Mouse (Mus musculus) left cerebral cortex, adult 18-20 months (tissue): ENCODE results near the gene Tenm4. TPM values are rescaled to one million over a fixed set of nuclear protein-coding genes. Genes with fewer than 3 reads are reported as not detected.

Source experiments
- DNase-seq, 2 experiments: peaks; one replicate each; pipeline ENCODE4 v3.0.0; 2021 to 2022; ENCODE audit warnings: low spot score in 2 of 2, mixed read lengths in 1 of 2
- total RNA-seq, 2 experiments: library from RNA; stranded (reverse); gene quantifications; 2 replicates each; pipeline ENCODE4 v1.2.3; 2021

The Tenm4 gene
- total RNA-seq, 2 experiments from 2014 or later, result 126 to 135 TPM

DNA sequence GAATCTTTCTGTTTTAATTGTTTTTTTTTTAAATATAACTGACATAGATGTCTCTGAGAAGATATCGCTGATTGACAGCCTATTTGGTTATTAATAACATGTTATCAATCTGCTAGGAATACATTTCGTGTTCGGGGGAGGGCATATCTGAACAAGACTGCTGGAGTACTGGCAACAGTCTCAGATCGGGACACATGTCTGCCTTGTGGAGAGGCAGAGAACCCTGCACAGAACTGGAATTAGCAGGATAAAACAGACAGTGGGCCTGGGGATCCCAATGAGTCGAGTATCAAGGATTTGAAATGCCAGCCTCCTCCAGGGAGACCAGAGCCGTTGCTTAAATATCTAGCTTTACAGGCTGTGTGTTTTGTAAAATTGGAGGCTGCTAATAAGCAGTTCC lies 299.8 kb downstream of the Tenm4 start:
- DNase-seq, result no peak

- DNase-seq, result peak; percentile 84 to 88
Observed at GRCm38 (mm10) chr7:96474560-96475089, 303.6 kb downstream of the Tenm4 start.

DNA sequence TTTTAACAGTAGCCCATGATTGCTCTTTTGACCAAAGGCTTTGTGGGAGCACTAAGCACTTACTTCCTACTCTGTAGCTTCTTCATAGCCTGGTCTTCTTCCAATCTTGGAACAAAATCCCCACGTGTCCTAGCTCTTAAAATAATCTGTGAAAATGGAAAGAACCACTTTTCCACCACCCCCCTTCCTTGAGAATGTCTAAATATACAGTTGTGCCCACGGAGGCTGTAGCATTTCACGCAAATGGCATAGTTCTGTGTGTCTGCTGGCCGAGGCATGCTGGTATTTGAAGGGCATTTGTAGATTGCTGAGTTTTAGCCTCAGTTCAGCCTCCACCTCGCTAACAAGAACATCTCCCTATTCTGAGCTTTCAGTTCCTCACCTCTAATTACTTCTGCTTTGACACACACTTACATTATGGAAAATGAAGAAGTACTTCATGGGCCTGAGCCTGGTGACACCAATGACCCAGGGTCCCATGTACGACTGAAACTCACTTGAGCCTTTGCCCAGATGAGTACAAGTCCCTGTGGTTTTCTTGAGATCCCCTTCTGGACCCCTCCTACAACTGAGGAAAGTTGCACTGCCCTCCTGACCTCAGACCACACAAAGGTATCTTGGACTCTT lies 306.1 kb downstream of the Tenm4 start:
- peak in 1 of 2 experiments; percentile 29 for DNase-seq

- no peak for DNase-seq
Observed at GRCm38 (mm10) chr7:96479139-96479538, 308.1 kb downstream of the Tenm4 start.

DNA sequence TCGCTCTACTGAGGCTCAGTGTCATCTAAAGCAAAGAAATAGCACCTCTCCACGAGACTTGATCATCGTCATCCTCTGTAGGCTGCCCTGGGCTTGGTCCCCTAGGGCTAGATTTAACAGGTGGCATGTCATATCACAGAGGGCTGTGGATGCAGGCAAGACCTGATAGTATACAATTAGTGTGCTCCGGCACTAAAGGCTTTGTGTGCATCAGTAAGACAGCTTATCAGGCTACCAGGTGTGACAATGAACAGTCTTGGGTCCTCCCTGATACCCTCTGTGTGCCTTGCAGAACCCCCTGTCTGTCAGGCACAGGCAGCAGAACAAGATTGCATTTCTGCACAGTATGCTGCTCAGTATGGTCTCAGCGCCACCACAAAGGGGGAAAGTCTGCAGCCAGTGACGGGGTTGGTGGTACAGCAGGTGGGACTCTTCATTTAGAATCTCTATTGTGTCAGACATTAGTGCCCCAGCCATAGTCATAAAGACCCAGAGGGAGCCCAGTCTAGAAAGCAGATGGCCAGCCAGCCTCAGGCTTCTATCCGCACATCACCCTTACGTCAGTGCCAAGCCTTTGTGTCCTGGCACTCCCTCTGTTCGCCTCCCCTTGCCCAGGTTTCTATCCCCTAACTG lies 309.4 kb downstream of the Tenm4 start:
- no peak for DNase-seq

DNA sequence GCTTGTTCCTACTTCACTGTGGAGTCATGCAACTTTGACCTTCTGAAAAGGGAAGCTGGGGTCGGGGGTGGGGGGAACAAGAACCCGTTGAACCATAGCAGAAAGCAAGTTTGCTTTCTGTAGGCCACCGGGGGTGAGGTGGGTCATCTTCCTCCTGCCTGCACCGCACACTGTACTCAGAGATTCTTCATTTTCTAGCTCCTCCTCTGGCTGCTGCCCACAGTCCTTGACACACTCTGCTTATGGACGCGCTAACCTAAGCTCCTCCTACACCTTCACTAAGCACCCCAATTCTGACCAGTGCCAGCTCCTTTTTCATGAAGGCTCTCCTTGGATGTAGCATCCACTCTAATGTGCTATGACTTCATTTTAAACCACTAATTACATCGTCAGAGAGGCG lies 311.9 kb downstream of the Tenm4 start:
- DNase-seq, result no peak

DNA sequence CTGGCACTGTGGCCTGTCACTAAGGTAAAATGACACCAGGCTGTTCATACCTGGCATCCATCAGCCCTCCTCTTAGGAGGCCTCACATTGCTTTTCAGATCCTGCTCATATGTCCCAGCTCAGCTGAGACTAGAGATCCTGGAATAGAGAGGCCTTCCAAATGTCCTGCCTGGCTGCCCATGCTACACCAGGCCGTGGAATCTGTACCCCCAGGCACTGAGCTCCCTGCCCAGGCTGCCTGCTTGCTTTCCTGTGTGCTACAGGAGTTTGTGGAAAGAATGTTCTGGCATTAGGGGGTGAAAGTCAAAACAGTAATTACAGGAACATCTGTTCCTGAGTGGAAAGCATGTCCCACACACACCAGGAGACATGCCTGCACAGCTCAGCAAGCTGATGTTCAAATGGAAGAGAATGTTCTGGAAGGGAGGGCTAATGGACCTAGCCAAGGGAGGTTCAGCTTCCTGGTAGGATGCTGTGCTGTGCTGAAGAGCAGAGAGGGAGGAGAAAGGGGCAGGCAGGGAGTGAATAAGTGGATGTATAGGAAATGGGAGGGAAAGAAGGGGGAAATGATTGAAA lies 313.0 kb downstream of the Tenm4 start:
- DNase-seq, result no peak

- no peak for DNase-seq
Observed at GRCm38 (mm10) chr7:96489348-96490076, 318.5 kb downstream of the Tenm4 start.

DNA sequence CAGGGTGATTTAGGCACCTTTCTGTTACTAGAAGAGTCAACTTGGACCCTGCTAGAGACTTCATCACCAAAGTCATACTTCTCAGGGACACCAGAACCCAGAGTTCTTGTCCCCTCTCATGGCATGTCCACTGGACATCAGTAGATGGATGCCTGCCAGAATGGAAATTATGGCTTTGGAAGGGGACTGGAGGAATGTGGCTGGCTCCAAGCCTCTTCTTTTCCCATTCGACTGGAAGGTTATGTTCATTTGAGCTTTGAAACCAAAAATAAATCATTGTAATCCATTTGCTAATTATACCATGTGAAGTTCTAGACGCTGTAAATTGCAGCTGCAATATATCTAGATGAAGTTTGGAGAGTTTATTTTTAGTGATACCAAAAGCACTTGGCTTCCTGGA lies 320.9 kb downstream of the Tenm4 start:
- DNase-seq, result no peak

DNA sequence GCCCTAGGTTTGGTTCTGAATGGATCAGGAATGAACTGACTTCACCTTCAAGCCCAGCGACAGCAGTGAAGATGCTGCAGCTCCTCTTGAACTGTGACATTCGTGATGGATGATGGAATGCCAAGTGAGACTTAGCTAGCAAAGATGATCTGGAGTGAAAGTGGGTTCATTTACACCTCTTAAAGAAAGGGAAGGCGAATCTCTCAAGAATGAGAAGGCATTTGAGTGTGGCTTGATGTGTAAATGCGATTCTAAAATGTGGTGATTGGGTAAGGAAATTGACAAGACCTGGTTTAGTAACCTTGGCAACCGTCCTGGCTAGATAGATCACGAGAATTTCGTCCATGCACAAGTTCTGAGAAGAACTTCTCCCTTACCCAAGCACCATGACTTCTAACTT lies 321.6 kb downstream of the Tenm4 start:
- no peak for DNase-seq

GRCm38 (mm10) chr7:96494057-96494456 lies 323.0 kb downstream of the Tenm4 start:
- DNase-seq, result peak in 1 of 2 experiments; percentile 29

- DNase-seq, result no peak
Observed at GRCm38 (mm10) chr7:96500108-96500507, 329.1 kb downstream of the Tenm4 start.

DNA sequence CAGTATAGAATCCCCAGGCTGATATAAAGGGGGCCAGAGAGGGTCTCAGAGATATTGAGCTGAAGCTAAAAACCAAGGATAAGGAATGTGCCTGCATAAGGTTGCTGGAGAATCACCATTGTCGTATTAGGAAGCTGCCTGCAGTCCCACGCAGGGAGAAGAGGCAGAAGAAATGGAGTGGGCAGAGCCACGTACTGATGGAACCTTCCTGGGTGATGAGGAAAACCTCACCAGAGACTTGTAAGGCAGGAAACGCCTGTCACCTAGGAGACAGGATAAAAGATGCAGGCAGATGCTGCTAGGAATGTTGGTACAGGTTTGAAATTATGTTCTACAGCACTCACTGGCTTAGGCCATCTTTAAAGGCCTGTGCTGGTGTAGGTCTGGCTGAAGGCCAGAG lies 329.8 kb downstream of the Tenm4 start:
- no peak for DNase-seq

GRCm38 (mm10) chr7:96502321-96502973 lies 331.4 kb downstream of the Tenm4 start:
- DNase-seq, result no peak

GRCm38 (mm10) chr7:96505538-96505937 lies 334.5 kb downstream of the Tenm4 start:
- DNase-seq, result no peak

DNA sequence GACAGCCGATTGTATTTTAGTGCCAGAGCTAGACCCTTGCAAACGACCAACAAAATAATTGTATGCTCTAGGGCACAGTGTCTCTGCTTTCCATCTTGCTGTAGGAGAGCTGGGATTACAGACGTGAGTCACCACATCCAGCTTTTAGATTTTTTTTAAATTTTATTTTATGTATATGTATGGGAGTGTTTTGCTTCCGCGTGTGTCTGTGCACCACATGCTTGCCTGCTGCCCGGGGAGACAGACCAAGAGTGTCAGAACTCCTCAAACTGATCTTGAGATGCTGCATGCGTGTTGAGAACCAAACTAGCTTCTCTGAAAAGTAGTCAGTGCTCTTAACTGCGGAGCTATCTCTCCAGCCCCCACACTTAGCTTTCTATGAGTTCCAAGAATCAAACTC lies 336.0 kb downstream of the Tenm4 start:
- no peak for DNase-seq

- DNase-seq, result no peak
Observed at GRCm38 (mm10) chr7:96510396-96510795, 339.4 kb downstream of the Tenm4 start.

DNA sequence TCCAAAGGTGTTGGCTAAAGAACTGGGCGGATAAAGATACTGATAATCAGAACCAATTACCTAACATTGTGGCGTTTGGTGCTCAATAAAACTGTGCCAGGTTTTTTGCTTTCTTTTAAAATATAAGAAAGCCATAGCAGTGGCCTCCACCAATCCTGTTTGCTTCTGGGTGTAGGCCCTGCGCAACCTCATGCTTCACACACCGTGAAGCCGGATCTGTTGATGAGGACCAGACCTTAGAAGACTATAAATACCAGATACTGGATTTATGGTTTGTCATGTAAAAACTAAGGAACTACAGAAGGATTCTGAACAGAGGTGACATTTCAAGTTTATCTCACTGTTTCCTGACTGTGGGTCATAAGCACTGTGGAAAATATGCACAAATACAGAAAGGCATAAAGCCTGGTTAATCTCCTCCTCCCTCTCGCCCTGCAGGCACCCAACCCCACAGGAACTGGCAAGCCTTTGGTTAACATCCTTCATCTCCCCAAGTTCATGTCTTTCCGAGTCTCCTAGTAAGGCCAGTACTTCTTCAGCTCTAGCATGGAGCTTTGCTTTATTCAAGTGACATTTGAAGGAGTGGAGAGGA lies 340.1 kb downstream of the Tenm4 start:
- DNase-seq, result no peak

DNA sequence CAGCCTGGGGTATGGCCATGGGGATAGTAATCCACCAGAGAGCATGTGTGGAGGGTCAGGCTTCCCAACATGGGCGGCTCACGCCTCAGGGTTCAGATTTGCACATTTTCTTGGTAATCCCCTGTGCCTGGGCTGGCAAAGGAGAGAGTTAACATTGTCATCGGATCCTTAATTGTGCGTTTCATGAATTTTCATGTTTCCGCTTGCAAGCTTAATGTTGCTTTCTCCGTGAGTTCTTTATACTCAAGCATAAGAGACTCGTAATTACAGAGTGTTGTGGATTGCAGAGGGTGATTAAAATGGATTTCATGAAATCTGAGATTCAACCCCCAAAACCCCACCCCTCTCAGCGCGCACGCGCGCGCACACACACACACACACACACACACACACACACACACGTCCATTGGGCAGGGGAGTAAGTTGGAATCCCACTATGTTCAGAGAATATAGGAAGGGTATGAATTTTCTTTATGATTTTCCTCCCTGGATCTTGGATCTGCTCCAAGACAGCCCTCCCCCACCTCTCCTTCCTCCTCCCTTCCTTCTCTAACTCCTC lies 341.0 kb downstream of the Tenm4 start:
- DNase-seq, result no peak

DNA sequence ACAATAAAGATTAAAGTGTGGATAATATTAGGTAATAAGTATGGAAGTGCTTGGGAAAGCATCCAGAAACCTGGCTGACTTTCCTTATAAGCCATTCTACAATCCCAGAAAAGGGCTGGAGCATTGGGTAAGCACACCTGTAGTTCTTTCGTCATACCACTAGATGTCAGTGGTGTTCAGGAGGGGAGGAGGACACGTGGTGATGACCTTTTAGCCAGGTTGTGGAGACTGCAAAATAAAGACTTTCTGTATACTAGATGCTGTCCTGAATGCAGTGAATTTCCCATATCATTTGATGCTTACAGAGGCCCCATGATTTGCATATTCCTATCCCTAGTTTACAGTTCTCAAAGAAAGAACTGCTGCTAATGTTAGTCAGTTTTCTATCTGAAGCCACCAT lies 348.2 kb downstream of the Tenm4 start:
- peak in 1 of 2 experiments; percentile 26 for DNase-seq

GRCm38 (mm10) chr7:96521956-96522355 lies 350.9 kb downstream of the Tenm4 start:
- DNase-seq, result peak; percentile 55 to 60
